Mouse (Mus musculus) liver, postnatal 0 days (tissue): ENCODE data around the gene Msn. TPM values are rescaled to one million over a fixed set of nuclear protein-coding genes. Genes with fewer than 3 reads are reported as not detected.

Experiments
- ATAC-seq: fragments of 200-750 bp; cut with Nextera tagmentation; 2 replicates; pipeline ENCODE4 v1.8.0; 2017; ENCODE audit warnings: mild to moderate bottlenecking, moderate library complexity
- DNase-seq: peaks from one replicate; pipeline ENCODE4 v3.0.0-alpha.2; 2016
- H3K27ac ChIP-seq: fragments of 300-500 bp; sonication (generic); 2 replicates; pipeline ENCODE4 v1.5.1; 2014; ENCODE audit warnings: antibody characterized with exemption, moderate library complexity, mild to moderate bottlenecking, low read depth
- H3K27me3 ChIP-seq: fragments of 300-500 bp; sonication (generic); 2 replicates; pipeline ENCODE4 v1.6.1; 2014; ENCODE audit warnings: low read length, control low read depth, mixed read lengths; ENCODE audit not compliant: insufficient read depth
- H3K36me3 ChIP-seq: fragments of 300-500 bp; sonication (generic); replicated peaks from 2 replicates; pipeline ENCODE4 v1.6.1; 2014; ENCODE audit warnings: mild to moderate bottlenecking, control low read depth, low read length, moderate library complexity, mixed read lengths; ENCODE audit not compliant: insufficient read depth
- H3K4me1 ChIP-seq: fragments of 300-500 bp; sonication (generic); 2 replicates; pipeline ENCODE4 v1.6.1; 2014; ENCODE audit warnings: antibody characterized with exemption, mild to moderate bottlenecking, control low read depth; ENCODE audit not compliant: insufficient read depth
- H3K4me2 ChIP-seq: fragments of 300-500 bp; sonication (generic); 2 replicates; pipeline ENCODE4 v1.6.1; 2014; ENCODE audit warnings: low read depth, mild to moderate bottlenecking, low read length, moderate library complexity, mixed read lengths
- H3K4me3 ChIP-seq: fragments of 300-500 bp; sonication (generic); 2 replicates; pipeline ENCODE4 v1.5.1; 2014; ENCODE audit warnings: low read depth, low read length
- H3K9ac ChIP-seq: fragments of 300-500 bp; sonication (generic); replicated peaks from 2 replicates; pipeline ENCODE4 v1.6.1; 2014; ENCODE audit warnings: mild to moderate bottlenecking, moderate library complexity
- H3K9me3 ChIP-seq: fragments of 300-500 bp; sonication (generic); 2 replicates; pipeline ENCODE4 v1.6.1; 2016; ENCODE audit warnings: mild to moderate bottlenecking, control low read depth, low read length, mixed read lengths
- CTCF ChIP-seq: sonication (generic); IDR thresholded peaks from 2 replicates; pipeline ENCODE4 v1.5.1; 2016; ENCODE audit warnings: antibody characterized with exemption, low read depth
- EP300 ChIP-seq: IDR thresholded peaks from 2 replicates; pipeline ENCODE4 v1.6.1; 2016; ENCODE audit warnings: antibody characterized with exemption, low read depth, mild to moderate bottlenecking
- WGBS: fragments of 180-500 bp; shearing (Covaris S2); extraction: QIAGEN DNeasy Blood & Tissue Kit; methylation state at CpG from one replicate; pipeline ENCODE4 v1.1.7; 2014; ENCODE audit not compliant: insufficient replicate concordance; 5-methylcytosine and 5-hydroxymethylcytosine counted together
- polyA plus RNA-seq: library from polyadenylated mRNA; unstranded; fragments of >200 nt; fragmentation: Nextera tagmentation; extraction: Ambion mirVana; gene quantifications from 2 replicates; pipeline ENCODE4 v1.2.1, GENCODE M21; 2015

Gene Msn
- polyA plus RNA-seq, 1 experiment from 2014 or later: 36.7 TPM

- Histone ChIP-seq H3K9ac (no peak overlapping the region), H3K4me3 (no peak overlapping the region), H3K4me1 (no peaks in the 10 kb centered on the region; the same call in 1 of the 2 replicates), H3K9me3 (no peaks in the 10 kb centered on the region), H3K27ac (no peak overlapping the region), H3K27me3 (no peaks in the 10 kb centered on the region), H3K4me2 (no peak overlapping the region), H3K36me3 (no peaks in the 10 kb centered on the region)
- WGBS: 74% methylated on average over 1 of the region's 1 CpGs
- ATAC-seq: no peak
- no peak for DNase-seq
- no peak for TF ChIP-seq CTCF
- no peak for TF ChIP-seq EP300
Measured at GRCm38 (mm10) chrX:96121912-96122311, 26.1 kb downstream of the Msn start.

GRCm38 (mm10) chrX:96126803-96127202, 31.0 kb downstream of the Msn start:
- Histone ChIP-seq H3K9me3 (no peaks in the 10 kb centered on the region), H3K9ac (no peak overlapping the region), H3K4me2 (no peak overlapping the region), H3K27me3 (no peaks in the 10 kb centered on the region), H3K36me3 (no peaks in the 10 kb centered on the region), H3K27ac (no peak overlapping the region), H3K4me1 (no peaks in the 10 kb centered on the region; the same call in 1 of the 2 replicates), H3K4me3 (no peak overlapping the region)
- WGBS: 48% methylated on average over 3 of the region's 3 CpGs
- ATAC-seq (no peak), DNase-seq (no peak)
- TF ChIP-seq EP300: no peak
- TF ChIP-seq CTCF: no peak

GRCm38 (mm10) chrX:96130139-96130538, 34.3 kb downstream of the Msn start:
- H3K9ac ChIP-seq: no peak overlapping the region
- peak overlapping the region; percentile 79 for H3K27ac ChIP-seq
- peak overlapping the region; percentile 58 for H3K4me2 ChIP-seq
- H3K36me3 ChIP-seq: no peaks in the 10 kb centered on the region
- 24% methylated on average over 5 of the region's 5 CpGs for WGBS
- TF ChIP-seq CTCF: peak; percentile 35
- TF ChIP-seq EP300: 0 out of 2 replicates have a peak, but pooled peaks have one; percentile 16
- H3K4me1 ChIP-seq: peaks cover 8% of the 10 kb centered on the region
- DNase-seq (peak; percentile 50), ATAC-seq (peak; percentile 83)
- no peaks in the 10 kb centered on the region for H3K27me3 ChIP-seq
- 0 out of 2 replicates have a peak overlapping the region, but pooled peaks have one; percentile 10 for H3K4me3 ChIP-seq
- no peaks in the 10 kb centered on the region for H3K9me3 ChIP-seq

GRCm38 (mm10) chrX:96130663-96131062, 34.8 kb downstream of the Msn start:
- peak overlapping the region; percentile 79 for H3K27ac ChIP-seq

GRCm38 (mm10) chrX:96133260-96133659, 37.4 kb downstream of the Msn start:
- DNase-seq (no peak), ATAC-seq (no peak)
- Histone ChIP-seq H3K4me3 (no peak overlapping the region), H3K4me2 (no peak overlapping the region), H3K9ac (no peak overlapping the region), H3K27ac (peak overlapping the region; percentile 24; the same call in 1 of the 2 replicates), H3K36me3 (no peaks in the 10 kb centered on the region), H3K27me3 (no peaks in the 10 kb centered on the region), H3K9me3 (no peaks in the 10 kb centered on the region), H3K4me1 (peaks cover 13% of the 10 kb centered on the region; the same call in 1 of the 2 replicates)
- WGBS: 33% methylated on average over 2 of the region's 2 CpGs
- TF ChIP-seq EP300 (no peak), CTCF (peak; percentile 45)

More at GRCm38 (mm10) chrX:96130663-96131062, 34.8 kb downstream of the Msn start:
- peak; percentile 47 for DNase-seq
- Histone ChIP-seq H3K27me3 (no peaks in the 10 kb centered on the region), H3K4me1 (peaks cover 11% of the 10 kb centered on the region), H3K9me3 (no peaks in the 10 kb centered on the region), H3K4me3 (0 out of 2 replicates have a peak overlapping the region, but pooled peaks have one; percentile 10), H3K36me3 (no peaks in the 10 kb centered on the region), H3K4me2 (peak overlapping the region; percentile 58), H3K9ac (no peak overlapping the region)
- WGBS: 27% methylated on average over 6 of the region's 6 CpGs
- peak; percentile 80 for ATAC-seq
- TF ChIP-seq CTCF (no peak), EP300 (no peak)

GRCm38 (mm10) chrX:96134243-96134661, 38.4 kb downstream of the Msn start:
- TF ChIP-seq CTCF (no peak), EP300 (no peak)
- Histone ChIP-seq H3K4me1 (peaks cover 13% of the 10 kb centered on the region; the same call in 1 of the 2 replicates), H3K9me3 (no peaks in the 10 kb centered on the region), H3K4me3 (no peak overlapping the region), H3K4me2 (peak overlapping the region; percentile 18; the same call in 1 of the 2 replicates), H3K27me3 (no peaks in the 10 kb centered on the region), H3K36me3 (no peaks in the 10 kb centered on the region), H3K9ac (no peak overlapping the region), H3K27ac (0 out of 2 replicates have a peak overlapping the region, but pooled peaks have one; percentile 30)
- 31% methylated on average over 5 of the region's 5 CpGs for whole genome bisulfite sequencing
- DNase-seq (no peak), ATAC-seq (0 out of 2 replicates have a peak, but pooled peaks have one; percentile 11)
